Mouse (Mus musculus): ENCODE measurements around the gene Carhsp1. TPM values are rescaled to one million over a fixed set of nuclear protein-coding genes. Genes with fewer than 3 reads are reported as not detected.
A peak's percentile ranks its signal among the peaks of the same experiment; 100 is the strongest.

Gene Carhsp1
- 10 to 100 TPM; 12.7 to 13.2 TPM for total RNA-seq (2021)
- long read RNA-seq, experiment 1, transcript Carhsp1-201 (4 exons, 2,858 nt) = major isoform, 9 of 12 reads
- long read RNA-seq, experiment 1, partial matches to known transcripts = 3 of 12 reads
- long read RNA-seq, experiment 1, other reads (novel, unspliced or antisense) = 0 of 12 reads
- long read RNA-seq, experiment 2, transcript Carhsp1-201 (4 exons, 2,858 nt) = major isoform, 14 of 17 reads
- long read RNA-seq, experiment 2, partial matches to known transcripts = 0 of 17 reads
- long read RNA-seq, experiment 2, other reads (novel, unspliced or antisense) = 3 of 17 reads

GRCm38 (mm10) chr16:8671551-8672349 is at the start of gene Carhsp1:
Gene Carhsp1 (minus strand): TSS chr16:8672155.
- intact Hi-C loops (cut with DNase I; ENCODE audit: low total_unique reads) = no loop called here

GRCm38 (mm10) chr16:8720447-8720846 is 48.5 kb upstream of the Carhsp1 start:
- intact Hi-C loops (cut with DNase I; ENCODE audit: low total_unique reads) = no loop called here
- no peak for DNase-seq

More at GRCm38 (mm10) chr16:8671551-8672349, at the start of gene Carhsp1:
- DNase-seq = peak; percentile 95

GRCm38 (mm10) chr16:8717744-8718143 is 45.8 kb upstream of the Carhsp1 start:
- intact Hi-C loops (cut with DNase I; ENCODE audit: low total_unique reads) = no loop called here
- DNase-seq = no peak

- intact Hi-C loops (cut with DNase I; ENCODE audit: low total_unique reads) = no loop called here
- no peak for DNase-seq
These were observed 44.3 kb upstream of the Carhsp1 start for GRCm38 (mm10) chr16:8716300-8716699.

- intact Hi-C loops (cut with DNase I; ENCODE audit: low total_unique reads) = no loop called here
- no peak for DNase-seq
These were observed 43.6 kb upstream of the Carhsp1 start for GRCm38 (mm10) chr16:8715513-8716080.

GRCm38 (mm10) chr16:8714851-8715250 is 42.9 kb upstream of the Carhsp1 start:
- DNase-seq = no peak
- intact Hi-C loops (cut with DNase I; ENCODE audit: low total_unique reads) = no loop called here

- no peak for DNase-seq
- intact Hi-C loops (cut with DNase I; ENCODE audit: low total_unique reads) = no loop called here
These were observed 40.0 kb upstream of the Carhsp1 start for GRCm38 (mm10) chr16:8711998-8712397.

- no peak for DNase-seq
- intact Hi-C loops (cut with DNase I; ENCODE audit: low total_unique reads) = no loop called here
These were observed 28.6 kb upstream of the Carhsp1 start for GRCm38 (mm10) chr16:8700586-8700985.

- intact Hi-C loops (cut with DNase I; ENCODE audit: low total_unique reads) = no loop called here
- DNase-seq = no peak
These were observed 27.6 kb upstream of the Carhsp1 start for GRCm38 (mm10) chr16:8699556-8699955.

- no peak for DNase-seq
- intact Hi-C loops (cut with DNase I; ENCODE audit: low total_unique reads) = no loop called here
These were observed 19.3 kb upstream of the Carhsp1 start for GRCm38 (mm10) chr16:8691206-8691605.

GRCm38 (mm10) chr16:8689979-8690656 is 18.2 kb upstream of the Carhsp1 start:
- DNase-seq = no peak
- intact Hi-C loops (cut with DNase I; ENCODE audit: low total_unique reads) = loop anchor here (5.0 kb wide), 1 partner anchor 177 kb away; no protein-coding TSS in a partner anchor

GRCm38 (mm10) chr16:8687559-8688112 is 15.7 kb upstream of the Carhsp1 start:
- DNase-seq = no peak
- intact Hi-C loops (cut with DNase I; ENCODE audit: low total_unique reads) = loop anchor here (2.0 to 5.0 kb wide), 2 partner anchors 81 to 180 kb away; no protein-coding TSS in a partner anchor

- DNase-seq = no peak
- intact Hi-C loops (cut with DNase I; ENCODE audit: low total_unique reads) = loop anchor here (2.0 to 5.0 kb wide), 2 partner anchors 82 to 180 kb away; no protein-coding TSS in a partner anchor
These were observed 15.0 kb upstream of the Carhsp1 start for GRCm38 (mm10) chr16:8686871-8687535.

GRCm38 (mm10) chr16:8686121-8686870 is 14.3 kb upstream of the Carhsp1 start:
- peak; percentile 66 for DNase-seq
- intact Hi-C loops (cut with DNase I; ENCODE audit: low total_unique reads) = loop anchor here (2.0 to 5.0 kb wide), 2 partner anchors 83 to 181 kb away; no protein-coding TSS in a partner anchor

GRCm38 (mm10) chr16:8685087-8685486 is 13.1 kb upstream of the Carhsp1 start:
- intact Hi-C loops (cut with DNase I; ENCODE audit: low total_unique reads) = loop anchor here (5.0 kb wide), 1 partner anchor 182 kb away; no protein-coding TSS in a partner anchor

GRCm38 (mm10) chr16:8680470-8680869 is 8.5 kb upstream of the Carhsp1 start, which contains the start of gene Gm5767:
Gene Gm5767 (plus strand): TSS chr16:8680770.
- no peak for DNase-seq

More at GRCm38 (mm10) chr16:8685087-8685486, 13.1 kb upstream of the Carhsp1 start:
- DNase-seq = no peak

GRCm38 (mm10) chr16:8679780-8680179 is 7.8 kb upstream of the Carhsp1 start:
- no peak for DNase-seq
- intact Hi-C loops (cut with DNase I; ENCODE audit: low total_unique reads) = loop anchor here (2.0 to 5.0 kb wide), 3 partner anchors 37 to 267 kb away; no protein-coding TSS in a partner anchor

More at GRCm38 (mm10) chr16:8680470-8680869, 8.5 kb upstream of the Carhsp1 start, which contains the start of gene Gm5767:
- intact Hi-C loops (cut with DNase I; ENCODE audit: low total_unique reads) = loop anchor here (2.0 kb wide), 1 partner anchor 188 kb away; no protein-coding TSS in a partner anchor

All from gastrocnemius, postnatal 14 days (tissue).